Mouse (Mus musculus) right cerebral cortex, postnatal 14 days (tissue): Measurements from ENCODE around the gene Ncf1.

Experiments
- DNase-seq: peaks from one replicate; pipeline ENCODE4 v3.0.0; 2022

Gene Ncf1

GRCm38 (mm10) chr5:134193664-134194063 is 35.8 kb downstream of the Ncf1 start:
- DNase-seq = no peak

- DNase-seq = no peak
These were observed 40.9 kb downstream of the Ncf1 start for GRCm38 (mm10) chr5:134188571-134188970.

GRCm38 (mm10) chr5:134186961-134187731 is 42.3 kb downstream of the Ncf1 start:
- peak; percentile 67 for DNase-seq

- no peak for DNase-seq
These were observed 43.4 kb downstream of the Ncf1 start for GRCm38 (mm10) chr5:134186059-134186458.

GRCm38 (mm10) chr5:134183880-134184808 is 45.3 kb downstream of the Ncf1 start, which contains the start of gene Gtf2ird2:
TSS of gene Gtf2ird2 (plus strand) at chr5:134184019.
- DNase-seq = peak; percentile 99

- no peak for DNase-seq
These were observed 46.3 kb downstream of the Ncf1 start for GRCm38 (mm10) chr5:134183162-134183561.

GRCm38 (mm10) chr5:134182735-134183134 is 46.7 kb downstream of the Ncf1 start:
- DNase-seq = no peak

- DNase-seq = no peak
These were observed 47.3 kb downstream of the Ncf1 start for GRCm38 (mm10) chr5:134182172-134182571.

- peak; percentile 85 for DNase-seq
These were observed 49.6 kb downstream of the Ncf1 start for GRCm38 (mm10) chr5:134179871-134180270.

GRCm38 (mm10) chr5:134178536-134178935 is 50.9 kb downstream of the Ncf1 start:
- no peak for DNase-seq

- DNase-seq = peak; percentile 83
These were observed 53.1 kb downstream of the Ncf1 start, which contains the start of gene Rcc1l for GRCm38 (mm10) chr5:134176169-134176881. TSS of gene Rcc1l (minus strand) at chr5:134176774.

- DNase-seq = no peak
These were observed 53.7 kb downstream of the Ncf1 start for GRCm38 (mm10) chr5:134175696-134176095.

GRCm38 (mm10) chr5:134173206-134173605 is 56.2 kb downstream of the Ncf1 start:
- DNase-seq = no peak

- DNase-seq = no peak
These were observed 59.3 kb downstream of the Ncf1 start for GRCm38 (mm10) chr5:134170167-134170566.
